Mouse (Mus musculus) CH12.LX (cell line): ENCODE data around the gene Dgkq.

ENCODE experiments used
- CHD2 ChIP-seq: IDR thresholded peaks from 2 replicates; pipeline ENCODE4 v1.6.1; 2011; ENCODE audit warnings: low read length, improper control_type of control experiment
- CTCF ChIP-seq, 2 experiments: IDR thresholded peaks in 1 of 2; conservative IDR thresholded peaks in 1 of 2; 2 replicates each; pipeline ENCODE4 v1.5.1; 2011 to 2012; ENCODE audit warnings: low read depth in 2 of 2, low read length in 2 of 2, improper control_type of control experiment in 1 of 2, inconsistent platforms in 1 of 2, mild to moderate bottlenecking in 1 of 2, moderate library complexity in 1 of 2
- EP300 ChIP-seq: IDR thresholded peaks from 2 replicates; pipeline ENCODE4 v1.6.1; 2011; ENCODE audit warnings: low read length, improper control_type of control experiment
- ETS1 ChIP-seq: conservative IDR thresholded peaks from 2 replicates; pipeline ENCODE4 v1.6.1; 2012; ENCODE audit warnings: low read depth, mild to moderate bottlenecking, inconsistent platforms, low read length, improper control_type of control experiment, moderate library complexity
- GABPA ChIP-seq: IDR thresholded peaks from 2 replicates; pipeline ENCODE4 v1.6.1; 2012; ENCODE audit warnings: low read depth, low read length, improper control_type of control experiment, inconsistent platforms; ENCODE audit not compliant: insufficient replicate concordance
- IRF4 ChIP-seq: IDR thresholded peaks from 2 replicates; pipeline ENCODE4 v1.6.1; 2014; ENCODE audit warnings: low read depth, mild to moderate bottlenecking, inconsistent platforms, low read length, improper control_type of control experiment
- MAFK ChIP-seq: IDR thresholded peaks from 2 replicates; pipeline ENCODE4 v1.6.1; 2011; ENCODE audit warnings: low read length, improper control_type of control experiment; ENCODE audit not compliant: insufficient replicate concordance
- MEF2A ChIP-seq: IDR thresholded peaks from 2 replicates; pipeline ENCODE4 v1.6.1; 2014; ENCODE audit warnings: low read depth, mild to moderate bottlenecking, inconsistent platforms, low read length, improper control_type of control experiment, borderline replicate concordance
- MXI1 ChIP-seq: IDR thresholded peaks from 2 replicates; pipeline ENCODE4 v1.6.1; 2011; ENCODE audit warnings: mild to moderate bottlenecking, low read depth, low read length, improper control_type of control experiment
- POLR2A ChIP-seq: IDR thresholded peaks from 2 replicates; pipeline ENCODE4 v1.6.1; 2011; ENCODE audit warnings: low read depth, mild to moderate bottlenecking, improper control_type of control experiment, low read length
- SIN3A ChIP-seq: IDR thresholded peaks from 2 replicates; pipeline ENCODE4 v1.6.1; 2012; ENCODE audit warnings: low read length, improper control_type of control experiment, inconsistent platforms
- UBTF ChIP-seq: IDR thresholded peaks from 2 replicates; pipeline ENCODE4 v1.6.1; 2012; ENCODE audit warnings: low read depth, mild to moderate bottlenecking, inconsistent platforms, low read length, improper control_type of control experiment, moderate library complexity
- ZC3H11A ChIP-seq: IDR thresholded peaks from 2 replicates; pipeline ENCODE4 v1.6.1; 2012; ENCODE audit warnings: low read depth, mild to moderate bottlenecking, inconsistent platforms, low read length, improper control_type of control experiment

DNA sequence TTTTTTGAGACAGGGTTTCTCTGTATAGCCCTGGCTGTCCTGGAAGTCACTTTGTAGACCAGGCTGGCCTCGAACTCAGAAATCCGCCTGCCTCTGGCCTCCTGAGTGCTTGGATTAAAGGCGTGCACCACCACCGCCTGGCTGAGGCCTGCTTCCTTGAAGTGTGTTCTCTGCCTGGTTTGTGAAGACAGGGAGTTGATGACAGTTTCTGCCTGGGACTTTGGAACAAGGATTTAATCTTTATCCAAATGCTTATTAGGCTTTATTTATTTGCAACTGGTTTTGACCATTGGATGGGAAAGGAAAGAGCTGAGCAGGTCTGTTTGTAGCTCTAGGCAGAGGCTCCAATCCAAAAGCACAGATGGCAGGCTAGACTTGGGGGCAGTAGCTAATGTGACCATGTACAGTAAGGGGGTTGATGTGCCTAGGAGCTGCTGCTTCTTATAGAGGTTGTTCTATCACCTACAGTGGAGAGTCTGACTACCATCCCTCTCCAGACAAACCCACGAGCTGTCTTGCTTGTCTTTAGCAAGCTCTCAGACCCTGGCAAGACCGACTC is 8.9 kb upstream of the Dgkq start:
- TF ChIP-seq CTCF (conservative IDR thresholded peaks at IDR 0.05 in 1 of 2, IDR thresholded peaks at IDR 0.05 in 1 of 2; ENCODE audit: low read depth in 2 of 2, low read length in 2 of 2) (no peak), SIN3A (no peak), EP300 (no peak), POLR2A (no peak), ZC3H11A (no peak), GABPA (no peak), MXI1 (no peak), UBTF (no peak), ETS1 (no peak), IRF4 (no peak), MEF2A (no peak), CHD2 (no peak), MAFK (no peak)
